Mouse (Mus musculus): ENCODE results near the gene Tspan5. TPM values are rescaled to one million over a fixed set of nuclear protein-coding genes. Genes with fewer than 3 reads are reported as not detected.

Tspan5 gene
- polyA plus RNA-seq, 1 experiment: 3.9 TPM

DNA sequence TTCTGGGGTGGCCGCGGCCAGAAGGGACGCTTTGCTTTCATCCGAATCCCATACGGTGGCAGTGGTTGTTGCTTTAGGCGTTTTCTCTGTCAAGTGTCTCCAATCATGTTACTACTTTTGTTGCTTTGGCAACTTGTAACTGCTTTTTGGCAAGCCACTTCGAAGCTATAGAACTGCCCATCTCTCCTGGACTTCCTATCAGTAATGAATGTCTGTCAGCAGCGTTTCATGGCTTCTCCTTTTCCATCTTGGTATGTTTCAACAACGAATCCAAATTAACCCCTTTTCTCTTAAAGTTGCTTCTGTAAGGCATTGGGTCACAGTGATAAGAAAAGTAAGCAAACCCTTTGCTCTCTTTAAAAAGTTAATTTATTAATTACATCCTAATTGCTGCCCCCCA lies 7.7 kb downstream of the Tspan5 start:
- no peak for DNase-seq (ENCODE audit: low read depth in 1 of 2, low spot score in 2 of 2)
- H3K4me3 ChIP-seq (ENCODE audit: extremely low read depth, insufficient read depth, insufficient read length): no peak overlapping the region
- 79% methylated on average over 9 of the region's 9 CpGs for WGBS
- H3K4me1 ChIP-seq (ENCODE audit: control insufficient read depth, insufficient read depth, insufficient read length): peaks cover 10% of the 10 kb centered on the region; the same call in 1 of the 2 replicates
- no peaks in the 10 kb centered on the region for H3K27me3 ChIP-seq (ENCODE audit: control insufficient read depth, insufficient read depth, low read length)
- H3K36me3 ChIP-seq (ENCODE audit: control insufficient read depth, insufficient read depth, low read length): no peaks in the 10 kb centered on the region
- no peak overlapping the region for H3K27ac ChIP-seq (ENCODE audit: insufficient read depth, low read length)
- TF ChIP-seq CTCF (IDR thresholded peaks at IDR 0.05; ENCODE audit: extremely low read depth, insufficient read depth, insufficient read length, insufficient replicate concordance) (no peak), POLR2A (IDR thresholded peaks at IDR 0.05; ENCODE audit: low read depth, low read length) (no peak)

DNA sequence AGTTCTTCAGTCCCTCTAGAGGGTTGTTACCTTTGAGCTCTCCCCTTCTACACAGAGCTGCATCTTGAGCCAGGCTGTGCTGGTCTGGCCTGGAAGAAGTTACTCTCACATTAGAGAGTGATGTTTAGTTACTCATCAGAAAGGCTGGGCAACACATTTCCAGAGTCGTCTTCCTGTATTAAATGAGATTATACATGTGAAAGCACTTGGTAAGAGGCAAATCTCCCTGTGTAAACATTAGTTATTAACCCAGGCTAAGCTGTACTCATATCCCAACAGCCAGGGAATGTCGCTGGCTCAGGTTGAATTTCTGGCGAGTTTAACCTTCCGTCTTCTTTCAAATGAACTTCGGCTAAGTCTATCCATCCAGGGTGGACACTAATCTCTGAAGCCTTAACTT lies 9.3 kb downstream of the Tspan5 start:
- no peaks in the 10 kb centered on the region for H3K36me3 ChIP-seq (ENCODE audit: control insufficient read depth, insufficient read depth, low read length)
- H3K27ac ChIP-seq (ENCODE audit: insufficient read depth, low read length): no peak overlapping the region
- no peak overlapping the region for H3K4me3 ChIP-seq (ENCODE audit: extremely low read depth, insufficient read depth, insufficient read length)
- H3K4me1 ChIP-seq (ENCODE audit: control insufficient read depth, insufficient read depth, insufficient read length): peaks cover 10% of the 10 kb centered on the region; the same call in 1 of the 2 replicates
- no peak for DNase-seq (ENCODE audit: low read depth in 1 of 2, low spot score in 2 of 2)
- TF ChIP-seq POLR2A (IDR thresholded peaks at IDR 0.05; ENCODE audit: low read depth, low read length) (no peak), CTCF (IDR thresholded peaks at IDR 0.05; ENCODE audit: extremely low read depth, insufficient read depth, insufficient read length, insufficient replicate concordance) (no peak)
- WGBS: 91% methylated on average over 5 of the region's 5 CpGs
- H3K27me3 ChIP-seq (ENCODE audit: control insufficient read depth, insufficient read depth, low read length): no peaks in the 10 kb centered on the region

DNA sequence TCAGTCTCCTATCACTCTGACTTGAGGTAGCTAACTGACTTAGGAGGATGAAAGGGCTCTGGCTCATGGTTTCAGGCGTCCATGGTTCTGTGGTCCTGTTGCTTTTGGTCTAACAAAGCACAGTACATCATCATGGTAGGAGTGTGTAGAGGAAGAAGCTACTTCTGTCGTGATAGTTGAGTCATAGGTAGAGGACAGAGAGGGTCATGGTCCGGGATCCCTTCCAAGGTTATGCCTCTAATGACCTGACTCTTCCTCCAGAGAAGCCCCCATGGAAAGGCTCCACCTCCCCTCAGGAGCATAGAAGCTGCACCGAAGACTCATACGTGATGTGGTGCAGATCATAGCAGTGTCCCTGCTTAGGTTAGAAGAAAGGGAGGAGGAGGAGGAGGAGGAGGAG lies 10.1 kb downstream of the Tspan5 start:
- 68% methylated on average over 5 of the region's 5 CpGs for WGBS
- Histone ChIP-seq H3K4me3 (ENCODE audit: extremely low read depth, insufficient read depth, insufficient read length) (no peak overlapping the region), H3K4me1 (ENCODE audit: control insufficient read depth, insufficient read depth, insufficient read length) (peaks cover 12% of the 10 kb centered on the region; the same call in 1 of the 2 replicates), H3K27ac (ENCODE audit: insufficient read depth, low read length) (no peak overlapping the region), H3K36me3 (ENCODE audit: control insufficient read depth, insufficient read depth, low read length) (no peaks in the 10 kb centered on the region), H3K27me3 (ENCODE audit: control insufficient read depth, insufficient read depth, low read length) (no peaks in the 10 kb centered on the region)
- no peak for DNase-seq (ENCODE audit: low read depth in 1 of 2, low spot score in 2 of 2)
- TF ChIP-seq CTCF (IDR thresholded peaks at IDR 0.05; ENCODE audit: extremely low read depth, insufficient read depth, insufficient read length, insufficient replicate concordance) (no peak), POLR2A (IDR thresholded peaks at IDR 0.05; ENCODE audit: low read depth, low read length) (no peak)

DNA sequence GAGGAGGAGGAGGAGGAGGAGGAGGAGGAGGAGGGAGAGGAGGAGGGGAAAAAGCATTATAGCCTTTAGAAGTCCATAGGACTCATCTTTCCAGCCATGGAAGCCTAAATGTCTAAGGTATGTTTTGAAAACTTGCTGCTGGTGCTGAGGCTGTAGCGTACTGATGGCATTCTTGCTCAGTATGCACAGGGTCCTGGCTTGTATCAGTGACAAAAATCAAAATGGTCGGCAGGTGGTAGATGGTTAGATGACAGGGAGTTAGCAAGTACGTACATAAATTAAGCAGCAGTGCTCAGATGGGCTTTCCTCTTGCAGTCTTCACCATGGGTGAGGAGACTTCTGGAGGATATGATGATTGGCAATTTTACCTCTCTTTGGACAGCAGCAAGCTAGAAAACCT lies 10.8 kb downstream of the Tspan5 start:
- no peak overlapping the region for H3K4me3 ChIP-seq (ENCODE audit: extremely low read depth, insufficient read depth, insufficient read length)
- DNase-seq (ENCODE audit: low read depth in 1 of 2, low spot score in 2 of 2): no peak
- H3K36me3 ChIP-seq (ENCODE audit: control insufficient read depth, insufficient read depth, low read length): no peaks in the 10 kb centered on the region
- H3K27ac ChIP-seq (ENCODE audit: insufficient read depth, low read length): no peak overlapping the region; the same call in 1 of the 2 replicates
- 26% methylated on average over 3 of the region's 3 CpGs for WGBS
- peaks cover 12% of the 10 kb centered on the region; the same call in 1 of the 2 replicates for H3K4me1 ChIP-seq (ENCODE audit: control insufficient read depth, insufficient read depth, insufficient read length)
- TF ChIP-seq CTCF (IDR thresholded peaks at IDR 0.05; ENCODE audit: extremely low read depth, insufficient read depth, insufficient read length, insufficient replicate concordance) (no peak), POLR2A (IDR thresholded peaks at IDR 0.05; ENCODE audit: low read depth, low read length) (no peak)
- no peaks in the 10 kb centered on the region for H3K27me3 ChIP-seq (ENCODE audit: control insufficient read depth, insufficient read depth, low read length)

DNA sequence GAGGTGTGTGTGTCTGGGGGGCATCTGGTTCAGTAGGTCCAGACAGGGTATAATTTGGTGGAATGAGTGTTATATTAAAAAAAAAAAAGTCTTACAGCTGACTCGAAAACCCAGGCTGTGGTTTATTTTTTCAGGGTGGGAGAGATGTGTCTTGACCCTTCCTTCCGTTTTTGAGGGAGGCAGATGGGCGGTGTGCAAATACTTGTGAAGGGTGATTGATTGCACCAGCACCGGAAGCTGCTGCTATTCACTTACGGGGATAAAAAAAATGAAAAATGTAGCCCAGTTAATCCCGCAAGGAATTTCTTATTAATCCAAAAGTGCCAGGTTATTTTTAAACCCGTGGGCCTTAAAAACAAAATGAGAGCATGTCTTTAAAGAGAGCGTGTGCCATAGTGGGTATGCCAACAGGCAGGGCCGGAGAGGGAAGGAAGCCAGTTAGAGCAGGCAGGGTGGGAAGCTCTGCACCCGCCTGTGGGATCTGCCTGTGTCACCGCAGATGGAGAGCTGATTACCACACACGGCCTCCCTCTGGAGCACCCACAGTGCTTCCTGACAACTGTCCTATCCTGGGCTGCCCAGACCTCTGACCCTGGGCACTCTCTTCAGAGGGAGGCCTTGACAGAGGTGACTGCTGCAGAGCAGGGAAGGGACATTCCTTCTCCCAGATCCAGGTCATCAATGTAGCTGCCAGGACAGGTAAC lies 11.3 kb downstream of the Tspan5 start:
- H3K36me3 ChIP-seq (ENCODE audit: control insufficient read depth, insufficient read depth, low read length): no peaks in the 10 kb centered on the region
- DNase-seq (ENCODE audit: low read depth in 1 of 2, low spot score in 2 of 2): peak in 1 of 2 experiments; percentile 7
- peaks cover 12% of the 10 kb centered on the region; the same call in 1 of the 2 replicates for H3K4me1 ChIP-seq (ENCODE audit: control insufficient read depth, insufficient read depth, insufficient read length)
- no peak overlapping the region; the same call in 1 of the 2 replicates for H3K27ac ChIP-seq (ENCODE audit: insufficient read depth, low read length)
- H3K4me3 ChIP-seq (ENCODE audit: extremely low read depth, insufficient read depth, insufficient read length): peak overlapping the region; percentile 10; the same call in 1 of the 2 replicates
- no peak for TF ChIP-seq POLR2A (IDR thresholded peaks at IDR 0.05; ENCODE audit: low read depth, low read length)
- TF ChIP-seq CTCF (IDR thresholded peaks at IDR 0.05; ENCODE audit: extremely low read depth, insufficient read depth, insufficient read length, insufficient replicate concordance): no peak
- no peaks in the 10 kb centered on the region for H3K27me3 ChIP-seq (ENCODE audit: control insufficient read depth, insufficient read depth, low read length)
- WGBS: 6% methylated on average over 12 of the region's 12 CpGs

DNA sequence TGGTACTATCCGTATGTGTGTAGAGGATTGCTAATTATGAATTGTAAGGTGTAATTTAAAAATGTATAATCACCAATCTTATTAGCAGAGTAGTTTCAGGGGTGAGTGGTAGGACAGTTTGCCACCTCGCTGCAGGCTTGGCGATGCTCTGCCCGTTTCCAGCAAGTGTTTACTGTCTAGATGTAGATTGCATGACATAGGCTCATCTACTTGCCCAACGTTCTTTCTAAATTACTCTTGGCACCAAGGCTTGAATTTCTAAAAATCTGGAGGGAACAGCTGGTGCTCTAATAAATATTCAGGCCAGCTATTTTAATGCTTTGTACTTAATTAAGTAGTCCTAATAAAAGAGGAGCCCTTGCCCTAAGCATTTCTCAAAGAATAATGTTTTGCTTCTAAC lies 12.3 kb downstream of the Tspan5 start:
- Histone ChIP-seq H3K27me3 (ENCODE audit: control insufficient read depth, insufficient read depth, low read length) (no peaks in the 10 kb centered on the region), H3K4me1 (ENCODE audit: control insufficient read depth, insufficient read depth, insufficient read length) (peaks cover 12% of the 10 kb centered on the region; the same call in 1 of the 2 replicates), H3K27ac (ENCODE audit: insufficient read depth, low read length) (no peak overlapping the region), H3K36me3 (ENCODE audit: control insufficient read depth, insufficient read depth, low read length) (no peaks in the 10 kb centered on the region), H3K4me3 (ENCODE audit: extremely low read depth, insufficient read depth, insufficient read length) (no peak overlapping the region)
- no peak for DNase-seq (ENCODE audit: low read depth in 1 of 2, low spot score in 2 of 2)
- 88% methylated on average over 5 of the region's 5 CpGs for WGBS
- TF ChIP-seq POLR2A (IDR thresholded peaks at IDR 0.05; ENCODE audit: low read depth, low read length): no peak
- no peak for TF ChIP-seq CTCF (IDR thresholded peaks at IDR 0.05; ENCODE audit: extremely low read depth, insufficient read depth, insufficient read length, insufficient replicate concordance)

DNA sequence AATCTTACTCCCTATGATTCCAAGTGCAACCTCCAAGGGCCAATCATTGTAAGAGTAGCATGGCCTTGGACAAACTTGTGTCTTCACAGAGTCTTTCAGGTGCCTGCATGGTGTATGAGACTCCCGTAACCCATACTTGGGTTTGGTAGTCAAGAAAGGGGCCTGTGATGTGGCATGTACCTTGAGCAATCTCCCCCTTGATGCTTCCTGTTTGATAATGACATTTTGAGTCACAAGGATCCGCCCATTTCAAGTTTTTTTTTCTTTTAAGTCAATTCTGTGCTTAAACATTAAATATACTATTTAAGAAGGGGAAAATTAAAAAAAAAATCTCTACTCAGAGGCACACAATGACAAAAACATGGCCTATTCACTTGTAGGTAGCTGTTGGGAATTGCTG lies 15.3 kb downstream of the Tspan5 start:
- Histone ChIP-seq H3K4me1 (ENCODE audit: control insufficient read depth, insufficient read depth, insufficient read length) (peaks cover 12% of the 10 kb centered on the region; the same call in 1 of the 2 replicates), H3K27me3 (ENCODE audit: control insufficient read depth, insufficient read depth, low read length) (no peaks in the 10 kb centered on the region), H3K36me3 (ENCODE audit: control insufficient read depth, insufficient read depth, low read length) (no peaks in the 10 kb centered on the region), H3K27ac (ENCODE audit: insufficient read depth, low read length) (no peak overlapping the region), H3K4me3 (ENCODE audit: extremely low read depth, insufficient read depth, insufficient read length) (no peak overlapping the region)
- no peak for TF ChIP-seq CTCF (IDR thresholded peaks at IDR 0.05; ENCODE audit: extremely low read depth, insufficient read depth, insufficient read length, insufficient replicate concordance)
- TF ChIP-seq POLR2A (IDR thresholded peaks at IDR 0.05; ENCODE audit: low read depth, low read length): no peak
- WGBS: 78% methylated on average over 2 of the region's 2 CpGs
- DNase-seq (ENCODE audit: low read depth in 1 of 2, low spot score in 2 of 2): no peak
